Mouse (Mus musculus): ENCODE measurements around the gene Polq. TPM values are rescaled to one million over a fixed set of nuclear protein-coding genes. Genes with fewer than 3 reads are reported as not detected.
"Not testable (repeated sequence)": the region's sequence is repeated elsewhere in the genome, so short reads cannot be mapped to it uniquely, and the experiment has no call there.

Polq gene
- total RNA-seq, 2 experiments from 2014 or later = 1.9 to 2.2 TPM

- DNase-seq (ENCODE audit: low spot score) = no peak
- intact Hi-C loops (cut with DNase I) = no loop called here
Measured at GRCm38 (mm10) chr16:37072354-37072753, 60.8 kb downstream of the Polq start.

- intact Hi-C loops (cut with DNase I) = no loop called here
- no peak for DNase-seq (ENCODE audit: low spot score)
Measured at GRCm38 (mm10) chr16:37089648-37090047, 78.1 kb downstream of the Polq start.

GRCm38 (mm10) chr16:37094169-37094833, 82.7 kb downstream of the Polq start:
- DNase-seq (ENCODE audit: low spot score) = no peak
- intact Hi-C loops (cut with DNase I) = no loop called here

- DNase-seq (ENCODE audit: low spot score) = no peak
- intact Hi-C loops (cut with DNase I) = loop anchor here (2.0 to 5.0 kb wide), 2 partner anchors 574 to 704 kb away; no protein-coding TSS in a partner anchor
Measured at GRCm38 (mm10) chr16:37108763-37109162, 97.2 kb downstream of the Polq start.

- DNase-seq (ENCODE audit: low spot score) = no peak
- intact Hi-C loops (cut with DNase I) = loop anchor here (2.0 to 5.0 kb wide), 2 partner anchors 574 to 703 kb away; no protein-coding TSS in a partner anchor
Measured at GRCm38 (mm10) chr16:37109285-37109684, 97.7 kb downstream of the Polq start.

GRCm38 (mm10) chr16:37125190-37125589, 113.6 kb downstream of the Polq start:
- intact Hi-C loops (cut with DNase I); DNase-seq (ENCODE audit: low spot score): not testable (repeated sequence)

Other genes with a start within 250 kb of the Polq start
- 1 to 10 TPM; 1.6 TPM for gene Slc15a2, start 226.8 kb upstream of the Polq start, total RNA-seq (2021)
- 10 to 100 TPM; 13.3 to 13.4 TPM for gene Iqcb1, start 183.4 kb upstream of the Polq start, total RNA-seq (2021)
- under 1 TPM; 0.59 to 0.86 TPM for gene Eaf2, start 136.8 kb upstream of the Polq start, total RNA-seq (2021)
- gene Golgb1, start 136.6 kb upstream of the Polq start, total RNA-seq (2021) = 10 to 100 TPM; 37.9 to 43.5 TPM
- 1 to 10 TPM; 7.3 to 7.4 TPM for gene Hcls1, start 76.8 kb upstream of the Polq start, total RNA-seq (2021)
- gene Fbxo40, start 21.3 kb upstream of the Polq start, total RNA-seq (2021) = 100 to 1,000 TPM; 173 to 190 TPM

Data from heart, postnatal 25 days (tissue).